Mouse (Mus musculus) limb, embryonic 11.5 days (tissue): Measurements from ENCODE around the gene Serinc4. TPM values are rescaled to one million over a fixed set of nuclear protein-coding genes. Genes with fewer than 3 reads are reported as not detected.

Source experiments
- ATAC-seq: fragments of 200-750 bp; cut with Nextera tagmentation; 2 replicates; pipeline ENCODE4 v1.8.0; 2017; ENCODE audit warnings: low read depth; ENCODE audit not compliant: insufficient number of reproducible peaks, low FRiP score, low TSS enrichment
- DNase-seq: peaks from one replicate; pipeline ENCODE4 v3.0.0-alpha.2; 2015; ENCODE audit warnings: low spot score
- H3K27ac ChIP-seq: fragments of 300-500 bp; sonication (generic); replicated peaks from 2 replicates; pipeline ENCODE4 v1.5.1; 2014; ENCODE audit warnings: low read depth, mild to moderate bottlenecking, low read length
- H3K27me3 ChIP-seq: fragments of 300-500 bp; sonication (generic); 2 replicates; pipeline ENCODE4 v1.6.1; 2014; ENCODE audit warnings: mild to moderate bottlenecking, low read length, mixed read lengths; ENCODE audit not compliant: control insufficient read depth, insufficient read depth
- H3K36me3 ChIP-seq: fragments of 300-500 bp; sonication (generic); 2 replicates; pipeline ENCODE4 v1.6.1; 2014; ENCODE audit warnings: mild to moderate bottlenecking, low read length, moderate library complexity, mixed read lengths; ENCODE audit not compliant: control insufficient read depth, insufficient read depth
- H3K4me1 ChIP-seq: fragments of 300-500 bp; sonication (generic); 2 replicates; pipeline ENCODE4 v1.6.1; 2014; ENCODE audit warnings: low read length, mixed read lengths; ENCODE audit not compliant: control insufficient read depth, insufficient read depth
- H3K4me2 ChIP-seq: fragments of 300-500 bp; sonication (generic); 2 replicates; pipeline ENCODE4 v1.6.1; 2014; ENCODE audit warnings: low read depth, mild to moderate bottlenecking, moderate library complexity; ENCODE audit not compliant: severe bottlenecking
- H3K4me3 ChIP-seq: fragments of 300-500 bp; sonication (generic); 2 replicates; pipeline ENCODE4 v1.5.1; 2014; ENCODE audit warnings: low read depth, low read length
- H3K9ac ChIP-seq: fragments of 300-500 bp; sonication (generic); 2 replicates; pipeline ENCODE4 v1.6.1; 2014; ENCODE audit warnings: mild to moderate bottlenecking, low read length
- H3K9me3 ChIP-seq: fragments of 300-500 bp; sonication (generic); 2 replicates; pipeline ENCODE4 v1.6.1; 2016; ENCODE audit warnings: low read length; ENCODE audit not compliant: control insufficient read depth
- WGBS: fragments of 180-500 bp; shearing (Covaris S2); extraction: QIAGEN DNeasy Blood & Tissue Kit; methylation state at CpG from one replicate; pipeline ENCODE4 v1.1.7; 2014; 5-methylcytosine and 5-hydroxymethylcytosine counted together
- polyA plus RNA-seq: library from polyadenylated mRNA; unstranded; fragments of >200 nt; fragmentation: Nextera tagmentation; extraction: Ambion mirVana; gene quantifications from 2 replicates; pipeline ENCODE4 v1.2.1, GENCODE M21; 2014

Gene Serinc4
- polyA plus RNA-seq, 1 experiment from 2014 or later: 0.12 TPM

DNA sequence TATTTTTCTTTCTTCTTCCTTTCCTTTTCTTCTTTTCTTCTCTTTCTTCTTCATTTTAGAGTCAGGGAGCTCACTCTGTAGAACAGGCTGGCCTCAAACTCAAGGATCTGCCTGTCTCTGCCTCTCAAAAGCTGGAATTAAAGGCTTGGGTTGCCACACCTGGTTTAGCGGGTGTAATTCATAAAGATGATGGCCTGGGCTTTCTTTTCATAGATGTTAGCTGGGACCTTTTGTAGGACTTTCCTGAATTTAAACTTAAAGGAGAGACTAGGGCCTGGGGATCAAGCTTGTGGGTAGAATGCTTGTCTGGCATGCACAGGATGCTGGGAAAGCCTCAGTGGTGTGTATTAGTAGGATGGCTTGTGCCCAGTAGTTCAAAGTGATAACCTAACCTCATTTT is 12.4 kb downstream of the Serinc4 start, which contains the start of gene Ell3:
Gene Ell3, minus strand, starts transcription at position 101 of the 400 bp plus-strand sequence.
- H3K4me2 ChIP-seq: peak within 1 kb of the TSS; percentile 91; the same call in 1 of the 2 replicates
- ATAC-seq (no peak), DNase-seq (no peak)
- no peaks in the 10 kb centered on the region for H3K36me3 ChIP-seq
- H3K4me3 ChIP-seq: 0 out of 2 replicates have a peak within 1 kb of the TSS, but pooled peaks have one; percentile 35
- H3K27ac ChIP-seq: no peak within 1 kb of the TSS
- WGBS: 78% methylated on average over 1 of the region's 1 CpGs
- H3K4me1 ChIP-seq: 0 out of 2 replicates have a peak, but pooled peaks cover 8% of the 10 kb centered on the region
- no peaks in the 10 kb centered on the region for H3K9me3 ChIP-seq
- H3K27me3 ChIP-seq: no peaks in the 10 kb centered on the region
- H3K9ac ChIP-seq: no peak within 1 kb of the TSS

DNA sequence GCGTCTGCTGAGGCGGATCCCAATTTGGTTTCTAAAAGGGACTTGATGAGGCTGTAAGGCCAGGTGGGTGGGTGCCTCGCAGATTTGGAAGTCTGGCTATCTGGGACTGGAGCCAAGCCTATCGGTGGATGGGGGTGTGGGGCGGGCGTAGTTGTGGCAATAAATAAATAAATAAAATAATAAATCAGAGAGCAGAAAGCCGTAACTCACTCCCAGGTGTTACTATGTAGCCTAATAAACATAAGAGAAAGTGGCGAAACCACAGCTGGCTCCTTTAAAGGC is 13.6 kb downstream of the Serinc4 start:
- WGBS: 6% methylated on average over 8 of the region's 8 CpGs
- Histone ChIP-seq H3K27me3 (no peaks in the 10 kb centered on the region), H3K9me3 (no peaks in the 10 kb centered on the region), H3K4me3 (peak overlapping the region; percentile 35; the same call in 1 of the 2 replicates), H3K27ac (no peak overlapping the region), H3K4me2 (peak overlapping the region; percentile 91), H3K36me3 (peaks cover 5% of the 10 kb centered on the region; the same call in 1 of the 2 replicates), H3K9ac (no peak overlapping the region; the same call in 1 of the 2 replicates), H3K4me1 (0 out of 2 replicates have a peak, but pooled peaks cover 5% of the 10 kb centered on the region)
- DNase-seq: no peak
- ATAC-seq: no peak; the same call in 1 of the 2 replicates

DNA sequence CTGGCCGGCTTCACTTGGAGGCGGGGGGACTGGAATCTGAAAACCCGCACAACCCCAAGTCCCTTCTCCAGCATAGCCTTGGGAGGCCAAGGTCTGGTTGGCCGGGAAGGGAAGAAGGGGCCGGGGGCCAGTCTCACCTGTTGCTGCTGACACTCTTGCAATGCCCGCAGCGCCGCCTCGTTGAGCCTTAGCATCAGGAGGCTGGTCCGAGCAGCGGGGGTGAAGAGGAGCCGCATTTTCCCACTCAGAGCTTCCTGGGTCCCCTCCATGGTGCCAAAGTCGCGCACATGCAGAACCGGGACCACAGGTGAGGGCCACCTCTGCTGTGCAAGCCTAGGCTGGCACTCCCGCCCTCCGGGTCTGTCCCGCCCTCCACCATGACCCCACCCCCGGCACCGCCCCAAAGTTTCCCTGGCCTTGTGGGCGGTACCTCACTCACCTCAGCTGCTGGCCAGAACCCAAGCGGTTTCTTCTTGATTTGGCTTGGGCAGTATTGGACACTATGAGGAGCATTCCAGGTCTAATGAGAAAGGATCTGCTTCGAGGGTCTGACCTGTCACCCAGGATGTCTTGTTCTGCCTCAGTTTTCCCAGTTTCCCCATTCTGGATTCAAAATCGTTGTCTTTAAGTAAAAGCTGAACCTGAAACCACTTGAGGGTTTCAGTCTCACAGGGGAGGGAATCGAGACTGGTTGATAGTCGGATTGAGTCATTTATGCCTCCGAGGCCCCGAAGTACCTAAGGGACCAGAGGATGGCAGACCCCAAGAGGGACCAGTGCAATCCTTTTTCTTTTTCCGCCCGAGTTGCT is 14.1 kb downstream of the Serinc4 start:
- H3K4me3 ChIP-seq: peak overlapping the region; percentile 35
- WGBS: under 1% methylated on average over 30 of the region's 30 CpGs
- ATAC-seq (peak; percentile 86), DNase-seq (peak; percentile 84)
- peak overlapping the region; percentile 47 for H3K9ac ChIP-seq
- no peaks in the 10 kb centered on the region for H3K9me3 ChIP-seq
- H3K36me3 ChIP-seq: peaks cover 5% of the 10 kb centered on the region; the same call in 1 of the 2 replicates
- H3K27ac ChIP-seq: no peak overlapping the region
- peak overlapping the region; percentile 91 for H3K4me2 ChIP-seq
- no peaks in the 10 kb centered on the region for H3K27me3 ChIP-seq
- H3K4me1 ChIP-seq: 0 out of 2 replicates have a peak, but pooled peaks cover 5% of the 10 kb centered on the region

DNA sequence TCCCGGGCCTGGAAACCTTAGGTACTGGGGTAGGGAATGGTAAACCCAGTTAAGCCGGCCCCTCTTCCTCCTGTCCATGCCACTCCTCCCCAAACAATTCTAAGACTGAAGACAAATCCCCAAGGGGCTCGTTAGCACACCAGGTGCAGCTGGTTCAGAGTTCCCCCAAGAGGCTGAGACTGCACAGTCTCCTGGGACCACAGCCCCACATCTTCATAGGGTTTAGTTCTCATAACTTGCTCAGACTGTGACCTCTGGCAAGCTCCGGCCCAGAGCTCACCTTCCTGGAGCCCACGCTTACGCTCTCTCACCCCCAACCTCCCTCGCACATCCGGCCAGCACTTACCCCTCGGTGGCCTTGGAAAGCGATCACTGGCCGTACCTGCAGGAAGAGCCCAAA is 14.8 kb downstream of the Serinc4 start:
- H3K27me3 ChIP-seq: no peaks in the 10 kb centered on the region
- 0 out of 2 replicates have a peak, but pooled peaks cover 5% of the 10 kb centered on the region for H3K4me1 ChIP-seq
- peak overlapping the region; percentile 35 for H3K4me3 ChIP-seq
- no peak overlapping the region for H3K27ac ChIP-seq
- H3K9ac ChIP-seq: peak overlapping the region; percentile 47
- peak overlapping the region; percentile 91 for H3K4me2 ChIP-seq
- 8% methylated on average over 11 of the region's 11 CpGs for WGBS
- DNase-seq (no peak), ATAC-seq (peak; percentile 32; the same call in 1 of the 2 replicates)
- peaks cover 7% of the 10 kb centered on the region; the same call in 1 of the 2 replicates for H3K36me3 ChIP-seq
- H3K9me3 ChIP-seq: no peaks in the 10 kb centered on the region

DNA sequence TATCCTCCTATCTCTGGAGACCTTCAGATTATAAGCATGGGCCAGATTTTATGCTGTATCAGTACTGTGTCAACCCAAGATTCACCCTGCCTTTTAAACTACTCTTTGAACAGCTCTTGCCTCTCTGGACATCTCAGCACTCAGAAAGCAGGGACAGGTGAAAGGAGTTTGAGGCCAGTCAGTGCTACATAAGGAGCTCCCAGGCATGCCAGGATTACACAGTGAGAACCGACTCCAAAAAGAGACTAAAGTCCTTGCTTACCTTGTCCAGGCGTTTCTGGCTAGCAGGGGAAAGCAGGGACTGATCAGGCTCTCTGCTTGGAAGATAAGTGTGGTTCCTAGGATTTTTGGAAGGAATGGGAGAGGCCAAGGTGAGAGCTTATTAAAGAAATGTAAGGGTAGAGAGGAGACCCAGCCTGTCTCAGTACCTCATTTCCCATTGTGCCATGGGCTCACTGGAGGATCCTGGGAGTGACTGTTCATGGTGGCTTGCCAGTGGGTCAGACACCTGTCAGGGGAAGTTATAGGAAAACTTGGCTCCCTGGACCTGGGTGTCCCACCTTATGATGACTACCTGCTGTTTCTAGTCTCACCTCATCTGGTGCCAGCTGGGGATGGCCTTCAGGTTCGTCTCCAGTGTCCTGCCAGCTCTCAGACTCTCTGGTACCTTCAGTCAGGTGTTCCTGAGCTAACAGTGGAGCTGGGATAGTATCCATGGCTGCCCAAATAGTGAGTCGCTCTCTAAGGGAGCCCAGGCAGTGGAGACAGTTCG is 15.6 kb downstream of the Serinc4 start:
- Histone ChIP-seq H3K36me3 (peaks cover 9% of the 10 kb centered on the region; the same call in 1 of the 2 replicates), H3K9ac (no peak overlapping the region), H3K9me3 (no peaks in the 10 kb centered on the region), H3K27me3 (no peaks in the 10 kb centered on the region), H3K4me1 (0 out of 2 replicates have a peak, but pooled peaks cover 5% of the 10 kb centered on the region), H3K27ac (no peak overlapping the region), H3K4me2 (no peak overlapping the region), H3K4me3 (no peak overlapping the region)
- ATAC-seq (no peak), DNase-seq (no peak)
- WGBS: 58% methylated on average over 5 of the region's 5 CpGs

DNA sequence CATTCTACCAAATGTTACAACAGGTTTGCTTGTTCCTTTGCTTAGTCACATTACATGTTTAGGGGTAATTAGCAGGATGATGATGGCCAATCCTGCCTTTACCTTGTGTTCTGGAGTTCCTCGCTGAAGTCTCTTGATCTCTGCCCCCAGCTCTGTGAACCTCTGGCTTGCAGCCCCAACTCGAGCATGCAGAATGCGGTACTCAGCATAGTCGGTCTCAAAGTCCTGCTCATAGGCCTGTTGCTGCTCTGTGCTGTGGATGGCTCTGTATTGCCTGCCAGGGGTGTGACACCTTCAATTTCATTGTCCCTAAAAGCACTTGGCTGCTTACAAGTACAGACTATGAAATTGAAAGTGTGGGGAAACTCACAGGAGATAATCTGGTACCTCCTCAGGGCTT is 16.8 kb downstream of the Serinc4 start:
- no peak overlapping the region for H3K4me3 ChIP-seq
- peaks cover 16% of the 10 kb centered on the region; the same call in 1 of the 2 replicates for H3K36me3 ChIP-seq
- 0 out of 2 replicates have a peak, but pooled peaks cover 5% of the 10 kb centered on the region for H3K4me1 ChIP-seq
- DNase-seq (no peak), ATAC-seq (no peak)
- H3K4me2 ChIP-seq: no peak overlapping the region
- no peak overlapping the region for H3K27ac ChIP-seq
- WGBS: 73% methylated on average over 4 of the region's 4 CpGs
- H3K9ac ChIP-seq: no peak overlapping the region
- no peaks in the 10 kb centered on the region for H3K9me3 ChIP-seq
- H3K27me3 ChIP-seq: no peaks in the 10 kb centered on the region

DNA sequence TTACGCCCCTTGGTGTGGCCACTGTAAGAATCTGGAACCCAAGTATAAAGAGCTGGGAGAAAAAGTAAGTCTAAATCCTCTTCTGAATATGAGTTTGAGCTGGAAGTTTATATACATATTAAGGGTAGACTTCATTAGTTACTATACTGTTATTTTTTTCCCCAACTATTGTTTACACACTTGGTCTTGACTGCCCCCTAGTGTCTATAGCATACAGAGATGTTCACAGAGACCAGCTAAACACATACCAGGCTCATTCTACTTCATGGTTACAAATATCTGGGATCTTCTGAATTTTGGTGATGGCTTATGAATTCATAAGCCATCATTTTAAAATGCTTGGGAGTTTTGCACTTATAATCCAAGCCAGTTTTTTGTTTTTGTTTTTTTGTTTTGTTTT is 21.7 kb downstream of the Serinc4 start:
- WGBS: 100% methylated on average over 1 of the region's 1 CpGs
- no peak overlapping the region for H3K27ac ChIP-seq
- H3K4me1 ChIP-seq: no peaks in the 10 kb centered on the region
- no peaks in the 10 kb centered on the region for H3K9me3 ChIP-seq
- no peak overlapping the region for H3K4me3 ChIP-seq
- ATAC-seq (no peak), DNase-seq (no peak)
- no peaks in the 10 kb centered on the region for H3K27me3 ChIP-seq
- H3K9ac ChIP-seq: no peak overlapping the region
- H3K4me2 ChIP-seq: no peak overlapping the region
- H3K36me3 ChIP-seq: peaks cover 44% of the 10 kb centered on the region; the same call in 1 of the 2 replicates

DNA sequence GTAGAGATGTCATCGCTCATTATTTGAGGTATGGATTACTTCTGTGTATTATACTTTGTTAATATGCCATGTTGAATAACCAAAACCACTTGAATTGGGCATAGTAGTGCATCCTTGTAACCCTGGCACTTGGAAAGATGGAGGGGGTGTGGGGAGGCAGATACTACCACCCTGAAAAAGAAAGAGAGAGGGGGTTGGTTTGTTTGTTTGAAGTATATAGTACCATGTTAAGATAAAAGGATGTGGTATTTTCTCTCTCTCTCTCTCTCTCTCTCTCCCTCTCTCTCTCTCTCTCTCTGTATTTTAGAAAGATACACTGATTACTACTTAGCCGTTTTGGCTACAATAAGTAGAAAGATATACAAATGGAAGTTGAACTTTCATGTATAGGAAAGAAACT is 30.7 kb downstream of the Serinc4 start:
- no peak overlapping the region for H3K9ac ChIP-seq
- no peak overlapping the region for H3K27ac ChIP-seq
- peaks cover 24% of the 10 kb centered on the region for H3K36me3 ChIP-seq
- DNase-seq: no peak
- ATAC-seq: no peak
- H3K4me2 ChIP-seq: no peak overlapping the region
- H3K4me1 ChIP-seq: no peaks in the 10 kb centered on the region
- no peaks in the 10 kb centered on the region for H3K27me3 ChIP-seq
- H3K4me3 ChIP-seq: no peak overlapping the region
- 96% methylated on average over 2 of the region's 2 CpGs for WGBS
- no peaks in the 10 kb centered on the region for H3K9me3 ChIP-seq
